In genomic region chr17:48346231-48346630, GRCm38 (mm10) we compare ENCODE assay signal across 14 mouse cellular contexts. TPM values are rescaled to one million over a fixed set of nuclear protein-coding genes. Genes with fewer than 3 reads are reported as not detected.
DNase-seq lines count a peak whose midpoint lies in the region; ATAC-seq and TF ChIP-seq lines count a peak whose summit lies in the region.
"Had no signal": no experiment of that assay in that cellular context is flagged by ENCODE, and none has a peak within 500 bp of the region (broad histone marks: within the 10 kb centered on the region; RNA-seq: fewer than 3 reads in every experiment).

Gene Trem2 (plus strand): TSS chr17:48346401.

- H3K9ac ChIP-seq in midbrain, embryonic 16.5 days (ENCODE audit: low read depth, low read length) = no peak within 1 kb of the TSS
- H3K9ac ChIP-seq in kidney, embryonic 15.5 days = no peak within 1 kb of the TSS
- H3K9ac ChIP-seq: heart, embryonic 15.5 days; neural tube, embryonic 13.5 days had no signal

- peak within 1 kb of the TSS; percentile 78 for H3K4me3 ChIP-seq in bone marrow macrophage, adult 2 months (ENCODE audit: insufficient read depth, low read length)
- H3K4me3 ChIP-seq in limb, embryonic 10.5 days = no peak within 1 kb of the TSS
- no peak within 1 kb of the TSS for H3K4me3 ChIP-seq in midbrain, embryonic 16.5 days (ENCODE audit: low read depth, low read length)
- H3K4me3 ChIP-seq in kidney, embryonic 15.5 days (replicated peaks) = no peak within 1 kb of the TSS
- H3K4me3 ChIP-seq: heart, embryonic 15.5 days; neural tube, embryonic 13.5 days had no signal

- H3K36me3 ChIP-seq in limb, embryonic 10.5 days = no peaks in the 10 kb centered on the region
- H3K36me3 ChIP-seq in midbrain, embryonic 16.5 days (ENCODE audit: control insufficient read depth, insufficient read depth, low read length) = no peaks in the 10 kb centered on the region
- no peaks in the 10 kb centered on the region for H3K36me3 ChIP-seq in kidney, embryonic 15.5 days
- H3K36me3 ChIP-seq: heart, embryonic 15.5 days; neural tube, embryonic 13.5 days had no signal

- WGBS in limb, embryonic 10.5 days = 76% methylated on average over 5 of the region's 5 CpGs
- WGBS in midbrain, embryonic 16.5 days = 90% methylated on average over 5 of the region's 5 CpGs
- 77% methylated on average over 5 of the region's 5 CpGs for WGBS in kidney, embryonic 15.5 days

- DNase-seq in lung, adult 18-20 months = peak; percentile 44 to 54
- no peak for DNase-seq in lung, postnatal 14 days
- DNase-seq in limb, embryonic 10.5 days (ENCODE audit: low spot score) = no peak
- DNase-seq in spleen, adult 18-20 months = no peak
- DNase-seq: kidney, postnatal 4 days; thymus, postnatal 4 days had no signal

- peak within 1 kb of the TSS; percentile 95 for H3K27ac ChIP-seq in bone marrow macrophage, adult 2 months (ENCODE audit: insufficient read depth, low read depth, low read length)
- 0 out of 2 replicates have a peak within 1 kb of the TSS, but pooled peaks have one; percentile 17 for H3K27ac ChIP-seq in limb, embryonic 10.5 days
- no peak within 1 kb of the TSS for H3K27ac ChIP-seq in midbrain, embryonic 16.5 days (ENCODE audit: low read length)
- no peak within 1 kb of the TSS for H3K27ac ChIP-seq in kidney, embryonic 15.5 days
- H3K27ac ChIP-seq: heart, embryonic 15.5 days; neural tube, embryonic 13.5 days had no signal

- H3K4me2 ChIP-seq in midbrain, embryonic 16.5 days (ENCODE audit: low read length) = no peak within 1 kb of the TSS
- H3K4me2 ChIP-seq in kidney, embryonic 15.5 days = no peak within 1 kb of the TSS
- H3K4me2 ChIP-seq: heart, embryonic 15.5 days; liver, embryonic 11.5 days; midbrain, embryonic 11.5 days; neural tube, embryonic 13.5 days had no signal

- no peaks in the 10 kb centered on the region for H3K27me3 ChIP-seq in limb, embryonic 10.5 days (ENCODE audit: low read depth, poor library complexity, severe bottlenecking)
- no peaks in the 10 kb centered on the region for H3K27me3 ChIP-seq in midbrain, embryonic 16.5 days (ENCODE audit: control insufficient read depth, insufficient read depth, low read depth, low read length)
- H3K27me3 ChIP-seq in kidney, embryonic 15.5 days = no peaks in the 10 kb centered on the region
- H3K27me3 ChIP-seq: heart, embryonic 15.5 days; neural tube, embryonic 13.5 days had no signal

- no peak for ATAC-seq in midbrain, embryonic 16.5 days
- ATAC-seq in kidney, embryonic 15.5 days (replicated peaks; ENCODE audit: low FRiP score) = no peak
- ATAC-seq: activated CD4-positive, CD25-positive, alpha-beta regulatory T cell, adult 4 months had no signal

- TF ChIP-seq POLR2A in bone marrow macrophage, adult 2 months (IDR thresholded peaks at IDR 0.05; ENCODE audit: borderline replicate concordance, low read depth, low read length) = no peak

- peaks cover 36% of the 10 kb centered on the region for H3K4me1 ChIP-seq in bone marrow macrophage, adult 2 months (ENCODE audit: control insufficient read depth, insufficient read depth, low read length)
- H3K4me1 ChIP-seq in limb, embryonic 10.5 days = 0 out of 2 replicates have a peak, but pooled peaks cover 2% of the 10 kb centered on the region
- H3K4me1 ChIP-seq in midbrain, embryonic 16.5 days (ENCODE audit: control insufficient read depth, insufficient read depth, low read length) = no peaks in the 10 kb centered on the region
- H3K4me1 ChIP-seq in kidney, embryonic 15.5 days = no peaks in the 10 kb centered on the region
- H3K4me1 ChIP-seq: heart, embryonic 15.5 days; neural tube, embryonic 13.5 days had no signal

- H3K9me3 ChIP-seq in limb, embryonic 10.5 days (replicated peaks) = no peaks in the 10 kb centered on the region
- H3K9me3 ChIP-seq in midbrain, embryonic 16.5 days (replicated peaks; ENCODE audit: control insufficient read depth, low read length, poor library complexity, severe bottlenecking) = no peaks in the 10 kb centered on the region
- H3K9me3 ChIP-seq in kidney, embryonic 15.5 days (replicated peaks) = no peaks in the 10 kb centered on the region
- H3K9me3 ChIP-seq: heart, embryonic 15.5 days; neural tube, embryonic 13.5 days had no signal

- no peak for TF ChIP-seq CTCF in bone marrow macrophage, adult 2 months (IDR thresholded peaks at IDR 0.05; ENCODE audit: low read depth, low read length)

RNA-seq across cellular contexts. Expression of gene Trem2, which starts in this region (rescaled TPM):
- polyA plus RNA-seq in bone marrow macrophage, adult 2 months (2012; ENCODE audit: insufficient read depth, insufficient read length, missing spikeins) = 859 and 887 TPM in 2 replicates
- 0.51 and 0.59 TPM in 2 replicates for polyA plus RNA-seq in limb, embryonic 10.5 days (2016; fragmentation: Nextera tagmentation; extraction: Ambion mirVana)
- 2.9 and 3.1 TPM in 2 replicates for polyA plus RNA-seq in midbrain, embryonic 16.5 days (2015; fragmentation: Nextera tagmentation; extraction: Ambion mirVana)
- polyA plus RNA-seq in kidney, embryonic 15.5 days (2015; fragmentation: Nextera tagmentation; extraction: Ambion mirVana) = 2.4 and 2.9 TPM in 2 replicates
- polyA plus RNA-seq: activated CD4-positive, CD25-positive, alpha-beta regulatory T cell, adult 4 months had no signal

Comparison
In these comparisons a context has a peak if more than half of its experiments do, and no peak if none do; other contexts are left out.
1. RNA of gene Trem2 (polyA plus RNA-seq): 859 to 887 TPM in bone marrow macrophage, adult 2 months; 2.9 to 3.1 TPM in midbrain, embryonic 16.5 days, 2.4 to 2.9 TPM in kidney, embryonic 15.5 days and 0.51 to 0.59 TPM in limb, embryonic 10.5 days; every median in the first group is over 100 times any median in the second.
2. DNase-seq: peak in lung, adult 18-20 months (2 of 2); none in lung, postnatal 14 days (single experiment), limb, embryonic 10.5 days (single experiment) and spleen, adult 18-20 months (0 of 2).
3. H3K27ac ChIP-seq: peak in bone marrow macrophage, adult 2 months (single experiment) and limb, embryonic 10.5 days (single experiment); none in midbrain, embryonic 16.5 days (single experiment) and kidney, embryonic 15.5 days (single experiment).